Mouse (Mus musculus) heart, embryonic 11.5 days (tissue): ENCODE data around the gene Zfp398. TPM values are rescaled to one million over a fixed set of nuclear protein-coding genes. Genes with fewer than 3 reads are reported as not detected.

Experiments
- ATAC-seq: fragments of 200-750 bp; cut with Nextera tagmentation; replicated peaks from 2 replicates; pipeline ENCODE4 v1.8.0; 2017; ENCODE audit warnings: moderate library complexity; ENCODE audit not compliant: insufficient number of reproducible peaks, low FRiP score, low TSS enrichment
- H3K27ac ChIP-seq: fragments of 300-500 bp; sonication (generic); 2 replicates; pipeline ENCODE4 v1.5.1; 2014; ENCODE audit warnings: mild to moderate bottlenecking, low read depth, low read length
- H3K27me3 ChIP-seq: fragments of 300-500 bp; sonication (generic); 2 replicates; pipeline ENCODE4 v1.6.1; 2014; ENCODE audit warnings: mild to moderate bottlenecking, low read length, mixed read lengths; ENCODE audit not compliant: control insufficient read depth, insufficient read depth
- H3K36me3 ChIP-seq: fragments of 300-500 bp; sonication (generic); 2 replicates; pipeline ENCODE4 v1.6.1; 2014; ENCODE audit warnings: mild to moderate bottlenecking, low read length, moderate library complexity, mixed read lengths; ENCODE audit not compliant: control insufficient read depth, insufficient read depth
- H3K4me1 ChIP-seq: fragments of 300-500 bp; sonication (generic); 2 replicates; pipeline ENCODE4 v1.6.1; 2014; ENCODE audit warnings: low read length; ENCODE audit not compliant: control insufficient read depth, insufficient read depth
- H3K4me2 ChIP-seq: fragments of 300-500 bp; sonication (generic); 2 replicates; pipeline ENCODE4 v1.6.1; 2014; ENCODE audit warnings: mild to moderate bottlenecking, moderate library complexity
- H3K4me3 ChIP-seq: fragments of 300-500 bp; sonication (generic); 2 replicates; pipeline ENCODE4 v1.5.1; 2014; ENCODE audit warnings: low read depth, low read length
- H3K9ac ChIP-seq: fragments of 300-500 bp; sonication (generic); 2 replicates; pipeline ENCODE4 v1.6.1; 2014; ENCODE audit warnings: mild to moderate bottlenecking, low read depth, low read length, moderate library complexity
- H3K9me3 ChIP-seq: fragments of 300-500 bp; sonication (generic); replicated peaks from 2 replicates; pipeline ENCODE4 v1.6.1; 2016; ENCODE audit warnings: low read length; ENCODE audit not compliant: control insufficient read depth
- WGBS: fragments of 180-500 bp; shearing (Covaris S2); extraction: QIAGEN DNeasy Blood & Tissue Kit; methylation state at CpG from one replicate; pipeline ENCODE4 v1.1.7; 2014; ENCODE audit not compliant: insufficient replicate concordance; 5-methylcytosine and 5-hydroxymethylcytosine counted together
- microRNA counts: library from miRNA; unstranded; fragments of <30 nt; microRNA quantifications from one replicate; lab custom pipeline; 2015
- microRNA-seq: library from miRNA; unstranded; fragments of <30 nt; microRNA quantifications from one replicate; pipeline ENCODE4, GENCODE M21; 2016; ENCODE audit warnings: borderline number of aligned reads
- polyA plus RNA-seq: library from polyadenylated mRNA; unstranded; fragments of >200 nt; fragmentation: Nextera tagmentation; extraction: Ambion mirVana; gene quantifications from 2 replicates; pipeline ENCODE4 v1.2.1, GENCODE M21; 2014

Zfp398 gene
- polyA plus RNA-seq, 1 experiment from 2014 or later = 4.0 TPM

- H3K27me3 ChIP-seq = no peaks in the 10 kb centered on the region
- no peak overlapping the region for H3K4me2 ChIP-seq
- H3K4me3 ChIP-seq = no peak overlapping the region
- H3K4me1 ChIP-seq = no peaks in the 10 kb centered on the region
- H3K9me3 ChIP-seq = no peaks in the 10 kb centered on the region
- 46% methylated on average over 3 of the region's 3 CpGs for WGBS
- H3K9ac ChIP-seq = no peak overlapping the region
- H3K27ac ChIP-seq = no peak overlapping the region
- no peak for ATAC-seq
- H3K36me3 ChIP-seq = no peaks in the 10 kb centered on the region
Observed at GRCm38 (mm10) chr6:47912991-47913390, 77.5 kb downstream of the Zfp398 start.

DNA sequence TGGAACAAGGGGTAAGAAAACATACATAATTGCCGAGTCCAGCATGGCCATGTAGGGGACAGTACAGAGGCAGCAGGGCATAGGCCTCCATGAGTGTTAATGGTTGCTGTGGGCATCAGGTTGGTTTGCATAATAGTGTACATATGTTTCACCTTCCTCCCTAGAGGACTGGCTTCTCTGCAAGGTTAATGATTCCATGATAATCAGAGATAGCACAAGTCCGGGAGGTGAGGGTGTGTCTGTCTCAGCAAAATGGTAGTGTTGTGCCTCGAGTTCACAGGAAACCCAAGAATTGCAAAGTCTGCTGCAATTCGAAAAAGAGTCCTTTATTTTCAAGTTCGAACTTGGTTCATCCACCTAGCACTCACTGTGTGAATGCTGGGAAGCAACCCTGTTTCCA is 81.6 kb downstream of the Zfp398 start:
- H3K27me3 ChIP-seq = no peaks in the 10 kb centered on the region
- no peaks in the 10 kb centered on the region for H3K9me3 ChIP-seq
- no peak overlapping the region for H3K4me3 ChIP-seq
- H3K27ac ChIP-seq = no peak overlapping the region
- H3K9ac ChIP-seq = no peak overlapping the region
- no peak overlapping the region for H3K4me2 ChIP-seq
- no peak for ATAC-seq
- no peaks in the 10 kb centered on the region for H3K36me3 ChIP-seq
- 71% methylated on average over 5 of the region's 5 CpGs for WGBS
- H3K4me1 ChIP-seq = peaks cover 7% of the 10 kb centered on the region

GRCm38 (mm10) chr6:47918768-47919274 is 83.4 kb downstream of the Zfp398 start:
- Histone ChIP-seq H3K27ac (no peak overlapping the region), H3K9me3 (no peaks in the 10 kb centered on the region), H3K4me1 (peaks cover 8% of the 10 kb centered on the region), H3K9ac (no peak overlapping the region), H3K36me3 (no peaks in the 10 kb centered on the region), H3K4me2 (no peak overlapping the region), H3K4me3 (no peak overlapping the region), H3K27me3 (no peaks in the 10 kb centered on the region)
- ATAC-seq = no peak
- 81% methylated on average over 3 of the region's 3 CpGs for WGBS

DNA sequence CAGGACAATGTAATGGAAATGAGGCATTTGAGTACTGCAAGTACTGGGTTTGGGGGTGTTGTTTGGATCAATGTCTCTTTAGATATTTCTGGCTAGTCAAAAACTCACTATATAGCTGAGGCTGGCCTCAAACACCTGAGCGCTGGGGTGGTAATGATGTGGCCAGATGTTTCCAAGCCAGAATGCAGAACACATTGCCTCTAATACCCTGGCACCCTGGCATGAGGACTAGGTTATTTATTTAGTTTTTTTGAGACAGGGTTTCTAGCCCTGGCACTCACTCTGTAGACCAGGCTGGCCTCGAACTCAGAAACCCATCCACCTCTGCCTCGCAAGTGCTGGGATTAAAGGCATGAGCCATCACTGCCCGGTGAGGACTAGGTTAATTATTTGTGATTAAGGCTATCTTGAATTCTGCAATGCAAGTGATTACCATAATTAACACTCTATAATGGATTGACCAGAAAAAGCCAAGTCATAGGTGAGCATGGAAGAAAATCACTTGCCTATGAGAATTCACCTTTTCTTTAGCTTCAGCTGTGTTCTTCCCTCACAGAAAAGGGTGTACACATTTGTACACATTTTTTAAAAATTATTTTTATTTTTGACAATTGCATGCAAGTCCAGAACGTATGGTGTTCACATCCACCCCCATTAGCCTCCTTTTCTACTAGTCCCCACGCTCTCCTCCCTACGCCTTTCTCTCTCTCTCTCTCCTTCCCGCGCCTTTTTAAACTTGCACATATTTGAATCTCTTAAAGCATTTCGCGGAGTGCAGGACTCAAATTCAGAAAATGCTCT is 84.4 kb downstream of the Zfp398 start:
- no peak for ATAC-seq
- Histone ChIP-seq H3K4me3 (peak overlapping the region; percentile 86), H3K4me2 (peak overlapping the region; percentile 59), H3K27ac (peak overlapping the region; percentile 95), H3K27me3 (no peaks in the 10 kb centered on the region), H3K4me1 (peaks cover 8% of the 10 kb centered on the region), H3K9me3 (no peaks in the 10 kb centered on the region), H3K36me3 (no peaks in the 10 kb centered on the region), H3K9ac (peak overlapping the region; percentile 94)
- 27% methylated on average over 11 of the region's 11 CpGs for WGBS

GRCm38 (mm10) chr6:47920447-47921340 is 85.2 kb downstream of the Zfp398 start, which contains the start of gene Zfp212:
TSS of gene Zfp212 (plus strand) at chr6:47920476.
- H3K4me1 ChIP-seq = peaks cover 8% of the 10 kb centered on the region
- peak within 1 kb of the TSS; percentile 86 for H3K4me3 ChIP-seq
- no peaks in the 10 kb centered on the region for H3K27me3 ChIP-seq
- peak within 1 kb of the TSS; percentile 76 for H3K4me2 ChIP-seq
- peak within 1 kb of the TSS; percentile 94 for H3K9ac ChIP-seq
- peak within 1 kb of the TSS; percentile 95 for H3K27ac ChIP-seq
- H3K36me3 ChIP-seq = no peaks in the 10 kb centered on the region
- H3K9me3 ChIP-seq = no peaks in the 10 kb centered on the region
- ATAC-seq = peak; percentile 92
- WGBS = under 1% methylated on average over 67 of the region's 67 CpGs

MicroRNAs within 50 kb of the gene (microRNA counts, 519-probe panel; counts per million panel counts)
- microRNA mmu-miR-704 (lab: Ali Mortazavi, UCI) = 32.2 counts per million

Small RNA genes within 50 kb of the gene (microRNA-seq; reads per million reads assigned to microRNA genes)
- gene Mir704 = 0.88 reads per million, percentile 11 among the genes with 10 or more reads in this experiment

Other genes with a start within 250 kb of the Zfp398 start
- 60.2 and 66.7 TPM in 2 replicates for gene Ezh2, start 240.3 kb upstream of the Zfp398 start, polyA plus RNA-seq
- 218 and 257 TPM in 2 replicates for gene Pdia4, start 22.2 kb upstream of the Zfp398 start, polyA plus RNA-seq
- gene Zfp786, start 4.8 kb upstream of the Zfp398 start, polyA plus RNA-seq = 1.1 and 1.7 TPM in 2 replicates
- gene Zfp282, start 41.5 kb downstream of the Zfp398 start, polyA plus RNA-seq = 6.0 and 6.8 TPM in 2 replicates
- gene Zfp212, start 84.8 kb downstream of the Zfp398 start, polyA plus RNA-seq = 6.9 and 7.7 TPM in 2 replicates
- gene Zfp956, start 117.7 kb downstream of the Zfp398 start, polyA plus RNA-seq = 2.5 and 2.9 TPM in 2 replicates
- 3.5 and 4.2 TPM in 2 replicates for gene Zfp777, start 213.2 kb downstream of the Zfp398 start, polyA plus RNA-seq